Mouse (Mus musculus) urinary bladder, postnatal 4 days (tissue): Measurements from ENCODE around the gene Dnah17.

Experiments used
- DNase-seq, 2 experiments: peaks; one replicate each; pipeline ENCODE4 v3.0.0; 2021 to 2022; ENCODE audit warnings: low spot score in 2 of 2

The Dnah17 gene

DNA sequence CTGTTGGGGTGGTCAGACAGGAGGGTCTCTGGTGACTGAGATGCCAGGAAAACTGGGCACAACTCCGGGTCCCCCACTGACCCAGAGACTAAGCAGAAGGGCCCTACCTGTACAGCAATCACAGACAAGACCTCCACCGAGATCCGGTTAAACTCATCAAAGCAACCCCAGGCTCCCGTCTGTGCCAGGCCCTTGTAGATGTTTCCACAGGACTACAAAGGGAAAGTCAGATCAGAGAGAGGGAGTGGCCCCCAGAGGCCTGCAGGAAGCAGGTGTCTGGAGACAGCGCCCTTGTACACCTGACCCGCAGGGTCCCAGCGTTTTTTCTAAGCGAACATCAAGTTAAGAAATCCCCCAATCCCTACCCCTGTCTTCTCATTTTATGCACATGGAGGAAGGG, 44.5 kb downstream of the Dnah17 start:
- no peak for DNase-seq

DNA sequence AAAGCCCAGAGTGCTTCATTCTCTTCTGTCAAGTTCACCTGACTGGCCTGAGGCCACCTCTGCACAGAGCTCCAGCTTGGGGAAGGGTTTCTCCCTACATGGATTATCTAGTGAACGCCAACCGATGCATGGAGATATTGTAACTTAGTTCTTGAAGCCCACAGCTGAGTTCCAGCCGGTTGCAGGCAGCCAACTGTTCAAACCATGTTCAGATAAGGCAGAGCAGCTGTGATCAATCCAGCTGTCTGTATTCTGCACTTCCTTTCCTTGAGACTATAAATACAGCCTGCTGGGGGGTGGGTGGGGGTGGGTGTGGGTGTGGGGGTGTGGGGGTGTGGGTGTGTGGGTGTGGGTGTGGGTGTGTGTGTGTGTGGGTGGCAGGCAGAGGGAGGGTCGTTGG, 45.3 kb downstream of the Dnah17 start:
- no peak for DNase-seq

DNA sequence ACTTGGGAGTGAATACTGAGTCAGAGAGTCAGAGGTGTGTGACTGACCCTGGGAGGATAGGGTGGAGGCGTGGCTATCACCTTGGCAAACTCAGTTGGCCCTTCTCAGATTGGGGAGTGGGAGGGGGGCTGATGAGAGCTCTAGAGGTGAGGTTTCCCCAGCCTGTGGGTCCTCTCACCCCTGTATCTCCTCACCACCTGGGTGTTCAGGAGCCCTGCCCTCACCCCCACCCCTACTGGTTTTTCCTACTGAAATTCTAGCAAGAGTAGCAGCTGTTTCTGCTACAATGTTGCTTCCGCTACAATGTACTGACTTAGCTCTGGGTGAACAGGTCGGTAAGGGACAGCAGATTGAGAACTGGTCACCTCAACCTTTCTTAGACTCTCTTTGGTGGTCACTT, 46.2 kb downstream of the Dnah17 start:
- no peak for DNase-seq

DNA sequence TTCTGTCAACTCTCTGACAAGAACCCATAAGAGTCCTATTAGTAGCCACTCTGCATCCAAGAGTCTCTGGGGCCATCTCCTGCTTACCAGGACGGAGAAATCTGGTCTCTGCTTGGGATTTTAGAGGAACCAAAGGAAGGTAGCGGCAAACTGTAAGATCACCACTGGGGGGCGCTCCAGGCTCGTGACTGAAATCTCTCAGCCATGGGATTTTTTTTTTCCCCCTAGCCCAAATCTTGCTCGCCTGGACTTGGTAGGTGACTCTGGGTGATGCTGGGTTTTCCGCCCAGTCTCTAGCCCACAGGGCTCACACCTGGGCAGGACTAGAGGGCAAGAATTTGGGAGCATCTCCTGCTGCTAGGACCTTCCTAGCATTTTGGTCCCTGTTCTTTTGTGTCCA, 46.6 kb downstream of the Dnah17 start:
- peak; percentile 39 to 80 for DNase-seq

DNA sequence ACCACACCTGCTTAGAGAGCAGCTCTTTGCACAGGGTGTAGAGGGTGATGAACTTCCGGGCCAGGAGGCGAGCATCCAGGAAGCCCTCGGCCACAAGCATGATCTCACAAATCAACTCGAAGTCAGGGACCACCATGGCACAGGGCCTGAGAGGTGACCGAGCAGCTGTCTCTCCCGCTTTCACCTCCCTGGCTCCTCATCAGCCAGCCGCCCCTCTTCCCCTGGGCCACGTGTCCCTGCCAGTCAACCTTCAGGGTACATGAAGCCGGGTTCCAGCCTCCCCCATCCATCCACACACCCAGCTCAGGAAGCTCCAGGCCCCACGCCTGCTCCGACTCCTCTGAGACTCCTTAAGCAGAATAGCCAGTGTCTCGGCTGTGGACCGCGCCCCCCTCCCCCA, 48.1 kb downstream of the Dnah17 start:
- no peak for DNase-seq

DNA sequence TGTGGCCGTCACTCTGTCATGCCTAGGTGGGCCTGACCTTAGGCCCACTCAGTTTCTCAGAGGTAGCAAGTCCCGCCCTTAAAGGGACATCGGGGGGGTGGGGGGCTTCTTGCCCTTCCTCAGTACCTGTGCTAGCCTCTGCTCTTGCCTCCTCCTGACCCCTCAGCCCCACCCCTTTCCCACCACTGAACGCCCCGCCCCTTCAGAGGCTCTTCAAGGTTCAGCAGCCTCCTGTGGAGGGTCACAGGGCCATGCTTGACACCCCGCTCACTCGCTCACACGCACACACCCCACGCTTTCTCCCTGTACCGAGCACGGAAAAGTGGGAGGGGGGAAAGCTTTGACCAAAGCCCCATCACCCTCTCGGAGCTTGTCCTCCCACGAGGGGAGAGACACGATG, 50.7 kb downstream of the Dnah17 start:
- DNase-seq, result no peak

DNA sequence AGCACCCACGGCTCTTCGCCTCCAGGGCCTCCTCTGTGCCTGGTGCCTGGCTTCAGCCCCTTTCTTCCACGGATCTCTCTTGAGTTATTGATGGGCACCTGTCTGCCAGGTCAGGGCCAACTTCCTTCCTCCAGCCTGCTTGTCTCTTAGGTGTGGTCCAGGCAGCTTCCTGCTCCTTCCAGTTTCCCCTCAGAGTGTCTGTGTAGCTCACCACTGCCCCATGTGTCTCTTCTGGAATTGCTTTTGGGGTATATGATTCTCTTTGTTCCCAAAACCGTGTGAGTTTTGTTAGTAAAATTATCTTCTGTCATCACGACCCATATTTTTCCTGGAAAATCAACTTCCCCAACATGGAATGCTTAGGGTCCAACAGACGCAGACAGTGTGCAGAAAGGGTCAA, 53.5 kb downstream of the Dnah17 start:
- DNase-seq, result no peak

DNA sequence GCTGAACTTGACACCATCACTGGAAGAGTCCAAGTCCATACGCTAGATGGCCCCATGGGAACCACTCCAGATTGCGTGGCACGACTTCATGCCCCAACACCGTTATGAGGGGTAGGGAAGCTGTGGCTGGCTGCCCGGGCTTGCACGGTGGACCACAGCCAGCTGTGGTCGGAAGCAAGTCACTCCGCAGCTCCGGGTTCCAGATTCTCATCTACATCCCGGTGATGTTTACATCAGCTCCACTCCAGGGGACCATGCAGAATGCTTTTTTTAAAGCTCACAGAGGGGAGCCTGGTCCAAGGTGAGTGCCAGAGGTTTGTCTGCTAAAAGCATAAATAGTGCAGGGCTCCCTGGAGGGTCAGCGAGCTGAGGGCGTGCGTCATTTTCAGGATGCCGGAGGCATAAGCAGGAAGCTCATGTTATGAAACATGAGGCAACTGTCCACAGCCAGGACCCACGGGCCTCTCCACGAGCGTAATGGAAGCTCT, 55.4 kb downstream of the Dnah17 start:
- no peak for DNase-seq

DNA sequence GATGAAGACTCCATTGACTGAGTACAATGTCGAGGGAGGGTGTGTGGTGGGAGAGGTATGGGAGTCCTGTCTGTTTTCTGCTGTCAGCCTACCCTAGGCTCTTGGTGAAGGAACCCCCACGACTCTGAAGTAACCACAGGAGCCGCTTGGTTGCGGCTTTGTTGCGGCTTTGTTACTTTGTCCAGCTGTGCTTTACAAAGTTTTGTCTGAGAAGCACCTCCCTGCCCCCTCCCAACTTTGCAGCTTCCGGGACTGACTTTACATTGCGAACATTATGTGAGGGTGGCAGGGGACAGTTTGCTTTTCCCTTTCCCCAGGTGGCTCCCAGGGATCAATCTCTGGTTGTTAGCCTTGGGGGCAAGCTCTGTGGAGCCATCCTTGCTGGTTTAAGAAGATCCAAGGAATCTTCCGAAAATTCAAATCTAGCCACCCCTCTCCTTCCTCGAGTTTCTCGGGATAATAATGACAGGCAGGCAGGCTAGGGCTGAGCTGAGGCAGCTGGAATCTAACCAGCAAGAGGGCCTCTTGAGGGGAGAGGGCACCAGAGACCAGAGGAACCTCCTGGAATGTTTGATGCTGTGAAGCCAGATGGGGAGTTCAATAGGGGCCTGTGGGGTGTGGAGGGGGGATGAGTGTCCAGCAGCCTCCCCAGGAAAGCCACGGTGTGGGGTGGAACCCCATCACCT, 59.1 kb downstream of the Dnah17 start:
- DNase-seq, result no peak

DNA sequence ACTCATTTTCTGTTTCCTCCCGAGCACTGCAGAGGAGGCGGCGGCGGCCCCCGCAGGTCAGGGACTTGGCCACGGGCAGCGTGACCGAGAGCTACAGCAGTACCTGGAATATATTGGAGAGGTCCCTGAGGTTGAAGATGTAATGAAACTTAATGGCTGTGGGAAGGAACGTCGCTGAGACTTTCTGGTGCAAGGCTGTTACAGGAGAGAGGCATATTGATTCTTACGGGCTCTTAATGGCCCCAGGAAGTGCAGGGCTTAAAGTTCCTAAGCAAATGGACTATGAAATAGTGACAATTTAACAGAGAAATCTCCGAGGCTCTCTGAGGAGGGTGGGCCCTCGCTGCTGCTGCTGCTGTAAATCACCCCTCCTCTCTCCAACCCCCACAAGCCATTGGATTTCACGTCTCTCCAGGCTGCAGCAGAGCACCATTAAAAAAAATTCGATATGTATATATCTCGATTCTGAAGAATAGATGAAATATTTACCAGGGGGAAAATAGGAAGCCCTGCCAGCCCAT, 61.6 kb downstream of the Dnah17 start:
- DNase-seq, result no peak

DNA sequence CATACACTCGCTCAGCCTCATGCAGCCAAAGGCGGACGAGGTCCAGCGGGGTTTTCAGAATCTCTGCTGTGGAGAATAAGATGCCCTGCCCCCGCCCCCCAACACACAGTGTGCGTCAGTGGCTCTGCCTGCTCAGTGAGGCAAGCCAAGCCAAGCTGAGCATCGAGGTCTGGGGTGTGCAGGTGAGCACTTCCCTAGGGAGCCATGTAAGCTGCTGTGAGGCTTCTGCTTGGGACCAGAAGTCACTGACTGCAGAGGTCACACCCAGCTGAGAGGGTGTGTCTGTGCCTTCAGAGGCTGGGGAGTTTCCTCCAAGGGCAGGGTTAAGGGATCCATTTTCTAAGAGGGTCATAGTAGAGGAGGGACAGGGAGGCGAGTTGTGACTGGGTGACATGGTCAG, 62.8 kb downstream of the Dnah17 start:
- DNase-seq, result no peak

DNA sequence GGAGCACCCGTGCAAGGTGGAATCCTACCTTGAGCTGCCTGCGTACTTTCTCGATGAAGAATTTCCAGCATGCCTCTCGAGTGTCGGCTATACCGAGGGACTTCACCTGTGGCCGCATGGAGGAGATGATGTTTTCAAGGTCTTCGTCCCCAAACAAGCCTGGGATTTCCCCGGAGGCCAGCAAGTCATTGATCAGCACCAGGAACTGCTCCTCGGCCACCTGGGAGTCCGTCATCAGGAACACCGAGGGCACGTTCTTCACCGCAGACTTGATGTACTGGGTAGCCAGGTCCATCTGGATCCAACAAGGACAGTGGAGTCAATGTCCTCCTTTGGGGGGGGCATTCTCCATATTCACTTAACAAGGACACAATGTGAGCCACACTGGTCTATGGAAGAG, 70.4 kb downstream of the Dnah17 start:
- DNase-seq, result no peak

DNA sequence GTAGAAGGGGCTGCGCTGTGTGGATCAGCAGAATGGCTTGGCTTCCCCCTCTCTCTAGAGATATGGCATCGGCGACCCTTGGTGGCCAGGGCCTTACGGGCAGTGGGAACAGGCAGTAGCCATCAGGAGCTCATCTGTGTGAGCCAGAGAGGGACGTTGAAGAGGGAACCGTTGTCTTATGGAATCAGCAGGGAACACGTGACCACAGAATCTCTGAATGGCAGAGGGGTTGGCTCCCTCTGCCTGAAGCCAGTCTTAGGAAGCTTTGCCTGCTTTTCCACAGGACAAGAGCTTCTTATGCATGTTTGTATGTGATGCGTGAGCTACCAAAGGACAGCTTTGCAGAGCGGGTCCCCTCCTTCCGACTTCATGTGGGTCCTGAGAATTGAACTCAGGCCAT, 71.6 kb downstream of the Dnah17 start:
- DNase-seq, result no peak

DNA sequence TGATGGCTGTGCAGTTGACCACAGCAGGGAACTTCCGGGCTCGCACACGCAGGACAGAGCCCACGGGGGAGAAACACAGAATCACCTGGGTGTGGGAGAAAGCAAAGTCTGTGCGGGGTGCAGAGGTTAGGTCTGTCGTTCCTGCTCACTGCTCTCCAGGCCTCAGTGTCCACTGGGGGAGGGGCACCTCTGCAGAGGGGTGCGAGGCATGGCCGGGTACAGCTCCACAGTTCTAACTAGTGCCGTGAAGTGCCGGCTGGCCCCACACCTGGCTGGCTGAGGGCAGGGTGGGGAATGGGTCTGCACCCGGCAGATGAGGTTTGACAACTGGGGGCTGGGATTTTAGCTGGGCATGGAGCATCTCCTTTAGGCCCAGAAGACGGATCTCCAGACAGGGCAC, 72.1 kb downstream of the Dnah17 start:
- DNase-seq, result no peak

DNA sequence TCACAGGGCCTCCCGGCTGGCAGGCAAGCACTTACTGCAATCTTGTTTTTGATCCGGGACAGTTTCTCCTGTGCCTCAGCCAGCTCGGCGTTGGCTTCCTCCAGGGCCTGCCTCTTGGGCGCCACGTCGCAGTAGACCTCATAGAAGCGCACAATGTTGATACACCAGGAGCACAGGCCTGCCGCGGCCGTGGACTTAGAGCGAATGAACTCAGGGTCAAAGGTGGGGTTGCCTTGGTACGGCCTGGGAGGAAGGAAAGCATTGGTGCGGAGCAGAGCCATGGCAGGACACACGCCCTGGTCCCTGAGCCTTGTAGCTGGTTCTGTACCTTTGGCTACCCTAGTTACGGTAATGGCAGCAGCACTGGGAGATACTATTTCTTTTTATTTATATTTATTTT, 80.3 kb downstream of the Dnah17 start:
- no peak for DNase-seq

DNA sequence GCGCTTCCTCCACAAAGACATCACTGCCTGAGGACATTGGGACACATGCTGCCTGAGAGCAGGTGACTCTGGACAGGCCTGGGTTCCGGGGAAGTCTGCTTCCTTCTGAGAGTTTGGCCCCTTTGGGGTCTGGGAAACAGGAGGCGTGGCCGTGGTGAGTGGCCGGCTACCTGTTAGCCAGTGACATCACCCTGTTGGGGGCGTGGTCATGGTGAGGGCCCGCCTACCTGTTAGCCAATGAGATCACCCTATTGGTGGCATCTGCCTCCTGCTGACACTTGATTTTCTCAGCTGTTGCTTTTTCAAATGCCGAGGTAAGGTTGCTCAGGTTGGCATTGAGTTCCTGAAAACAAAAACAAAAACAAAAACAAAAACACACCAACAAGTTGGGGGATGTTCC, 80.8 kb downstream of the Dnah17 start:
- no peak for DNase-seq

DNA sequence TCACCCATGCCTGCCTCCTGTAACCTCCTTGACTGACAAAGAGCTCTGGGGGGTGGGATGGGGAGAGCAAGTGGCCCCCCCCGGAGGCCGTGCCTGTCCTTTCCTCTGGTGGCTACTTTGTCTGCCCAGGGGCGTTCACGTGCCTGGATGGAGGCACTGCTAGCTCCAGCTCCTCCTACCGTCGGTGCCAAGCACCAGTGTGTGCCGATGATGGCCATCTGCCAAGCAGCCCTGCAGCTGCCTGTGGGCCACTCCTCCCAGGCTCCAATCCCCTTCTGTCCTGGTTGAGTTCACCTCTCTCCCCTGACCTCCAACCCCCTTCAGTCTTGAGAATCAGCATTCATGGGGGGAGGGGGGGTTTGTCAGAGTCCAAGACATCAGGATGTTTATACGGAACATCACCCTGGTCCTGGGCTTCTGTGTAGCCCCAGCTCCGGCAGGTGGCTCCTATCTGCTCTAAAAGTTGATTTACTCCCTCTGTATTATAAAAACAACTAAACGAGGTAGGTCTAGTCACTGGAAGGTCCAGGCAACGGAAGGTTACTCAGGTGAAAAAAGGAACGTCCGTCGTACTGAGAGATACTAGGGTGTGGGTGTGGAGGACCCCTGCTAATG, 87.0 kb downstream of the Dnah17 start:
- peak in 1 of 2 experiments; percentile 72 for DNase-seq

DNA sequence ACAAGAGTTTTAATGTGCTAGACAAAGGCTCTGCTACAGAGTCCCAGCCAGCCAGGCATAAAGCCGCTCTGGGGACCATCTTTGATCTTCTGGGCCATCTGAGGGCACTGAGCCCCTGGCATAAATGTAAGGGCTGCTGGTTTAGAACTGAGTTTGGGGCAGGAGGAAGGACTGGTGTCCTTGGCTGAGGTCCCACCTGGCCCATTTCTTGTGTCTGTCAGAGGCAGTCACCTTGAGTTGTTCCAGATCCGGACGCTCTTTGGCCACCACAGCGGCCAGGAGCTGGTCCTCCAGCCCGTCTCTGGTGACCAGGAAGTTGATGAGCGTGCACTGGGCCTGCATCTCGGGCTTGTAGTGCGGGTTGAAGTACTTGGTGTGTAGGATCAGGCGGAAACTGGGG, 87.6 kb downstream of the Dnah17 start:
- no peak for DNase-seq

DNA sequence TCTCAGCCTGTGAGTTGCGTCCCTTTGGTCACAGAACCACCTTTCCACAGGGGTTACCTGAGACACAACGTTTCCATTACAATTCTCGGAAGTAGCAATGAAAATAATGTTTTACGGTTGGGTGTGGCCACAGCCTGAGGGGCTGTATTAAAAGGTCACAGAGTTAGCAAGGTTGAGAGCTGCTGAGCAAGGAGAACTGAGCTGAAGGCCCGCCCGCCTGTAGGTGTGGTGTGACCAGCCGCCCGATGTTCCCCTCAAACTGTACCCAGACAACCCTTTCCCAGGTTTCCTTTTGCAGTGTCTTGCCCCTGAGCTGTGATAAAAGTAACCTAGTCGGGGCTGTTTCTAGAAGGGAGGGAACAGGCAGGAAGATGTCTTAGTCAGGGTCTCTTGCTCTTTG, 95.4 kb downstream of the Dnah17 start:
- DNase-seq, result no peak

DNA sequence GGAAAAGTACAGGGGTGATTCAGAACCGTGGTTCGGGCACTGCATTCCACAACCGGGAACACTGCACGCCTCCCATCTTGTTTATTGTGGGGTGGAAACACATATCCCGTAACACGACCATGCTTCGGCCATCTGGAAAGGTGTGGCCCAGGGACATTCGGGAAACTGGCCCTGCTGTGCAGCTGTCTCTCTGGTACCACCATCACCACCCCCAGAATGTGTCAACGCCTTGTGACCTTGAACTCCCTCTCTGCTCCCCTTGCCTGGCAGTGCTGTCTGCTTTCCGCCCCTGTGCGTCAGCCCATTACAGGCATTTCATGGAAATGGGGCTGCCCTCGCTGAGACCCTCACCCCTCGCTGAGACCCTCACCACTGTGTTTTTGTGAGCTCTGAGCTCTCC, 96.0 kb downstream of the Dnah17 start:
- no peak for DNase-seq

DNA sequence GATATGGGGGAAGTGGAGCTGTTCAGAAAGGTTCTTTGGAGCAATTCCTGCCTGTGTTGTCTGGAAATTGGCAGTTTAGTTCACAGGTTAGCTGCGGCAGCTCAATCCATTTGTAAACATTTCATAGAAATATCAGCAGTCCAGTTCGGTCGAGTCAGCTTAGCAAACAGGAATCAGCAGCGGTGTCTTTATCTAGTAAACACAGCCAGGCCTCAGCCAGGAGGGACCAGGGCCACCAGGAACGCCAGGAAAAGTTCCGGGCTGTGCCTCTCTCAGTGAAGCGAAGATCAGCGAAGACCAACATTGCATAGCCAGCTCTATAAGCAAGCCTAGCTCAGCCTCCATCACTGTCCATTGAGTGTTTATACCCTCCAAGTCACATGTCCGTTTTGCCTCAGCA, 99.3 kb downstream of the Dnah17 start:
- DNase-seq, result no peak

DNA sequence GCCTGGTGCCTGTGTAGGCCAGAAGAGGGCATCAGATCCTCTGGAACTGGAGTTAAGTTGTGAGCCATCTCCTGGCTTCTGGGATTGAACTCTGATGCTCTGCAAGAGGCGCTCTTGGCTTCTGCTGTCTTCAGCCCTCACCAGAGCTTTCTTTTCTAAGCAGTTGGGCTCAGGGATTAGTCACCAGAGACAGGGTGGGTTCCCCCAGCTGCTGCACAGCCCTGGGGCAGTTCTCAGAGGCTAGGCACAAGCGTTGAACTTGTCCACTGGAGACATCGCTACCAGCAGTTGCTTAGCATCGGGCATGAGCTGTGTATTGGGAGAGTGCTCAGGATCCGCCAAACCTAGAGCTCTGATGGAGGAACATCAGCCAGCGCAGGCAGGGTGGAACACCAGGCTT, 101.3 kb downstream of the Dnah17 start:
- DNase-seq, result no peak

DNA sequence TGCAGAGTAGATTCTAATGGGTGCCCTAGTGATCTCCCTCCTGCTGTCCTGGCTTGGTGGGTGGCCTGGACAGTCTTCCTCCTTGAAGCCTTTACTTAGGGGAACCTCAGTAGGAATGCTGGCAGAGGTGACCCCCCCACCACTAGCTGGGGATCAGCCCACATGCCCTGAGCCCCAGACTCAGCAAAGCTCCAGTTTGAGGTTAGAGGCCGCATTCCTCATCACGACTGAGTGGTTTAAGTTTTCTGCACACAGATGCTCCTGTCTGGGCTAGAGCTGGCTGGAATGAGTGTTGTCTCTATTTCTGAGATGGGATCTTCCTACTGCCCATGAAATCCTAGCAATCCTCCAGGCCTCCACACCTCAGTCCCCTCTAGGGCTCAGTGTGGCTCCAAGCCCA, 106.3 kb downstream of the Dnah17 start:
- no peak for DNase-seq

DNA sequence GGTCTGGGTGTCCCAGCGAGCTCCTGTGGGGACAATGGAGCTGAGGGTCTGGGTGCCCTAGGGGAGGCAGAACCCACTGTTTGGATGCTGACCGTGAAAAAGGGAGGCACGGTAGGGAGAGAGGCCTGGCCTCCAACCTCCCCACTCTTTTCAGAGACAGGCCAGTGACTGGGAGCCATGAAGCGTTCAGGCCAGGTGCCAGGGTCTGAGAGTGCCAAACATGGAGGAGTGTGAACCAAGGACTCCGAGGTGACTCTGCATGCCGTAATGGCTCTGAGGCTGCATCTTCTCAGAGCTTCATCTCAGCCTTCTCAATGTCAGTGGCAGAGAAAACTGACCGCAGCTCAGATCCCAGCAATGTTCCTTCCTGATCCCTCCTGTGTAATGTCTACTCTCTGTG, 107.0 kb downstream of the Dnah17 start:
- no peak for DNase-seq
